Mouse (Mus musculus) ES-E14 (cell line): ENCODE measurements around the gene Adgrf5. TPM values are rescaled to one million over a fixed set of nuclear protein-coding genes. Genes with fewer than 3 reads are reported as not detected.

Experiments used
- DNase-seq: peaks from one replicate; pipeline ENCODE4 v3.0.0-alpha.2; 2013; ENCODE audit warnings: low read depth, low spot score
- H3K27ac ChIP-seq: 2 replicates; pipeline ENCODE4 v1.5.1; 2012; ENCODE audit warnings: low read depth, mild to moderate bottlenecking, low read length, moderate library complexity, mixed read lengths; ENCODE audit not compliant: poor library complexity, insufficient read depth, severe bottlenecking
- H3K36me3 ChIP-seq: 2 replicates; pipeline ENCODE4 v1.6.1; 2012; ENCODE audit warnings: mild to moderate bottlenecking, low read length, moderate library complexity, mixed read lengths; ENCODE audit not compliant: control insufficient read depth, poor library complexity, insufficient read depth, severe bottlenecking
- H3K4me1 ChIP-seq, 2 experiments: fragments of 150-350 bp in 1 of 2; sonication (generic) in 1 of 2; 2 replicates each; pipeline ENCODE4 v1.6.1; 2012; ENCODE audit warnings: low read length in 2 of 2, mild to moderate bottlenecking in 1 of 2, mixed read lengths in 1 of 2; ENCODE audit not compliant: control insufficient read depth in 2 of 2, insufficient read depth in 2 of 2, poor library complexity in 1 of 2
- H3K4me3 ChIP-seq, 2 experiments: fragments of 150-350 bp in 1 of 2; sonication (generic) in 1 of 2; 2 replicates each; pipeline ENCODE4 v1.5.1; 2012; ENCODE audit warnings: low read length in 2 of 2, low read depth in 1 of 2, mild to moderate bottlenecking in 1 of 2, mixed read lengths in 1 of 2; ENCODE audit not compliant: insufficient read depth in 1 of 2, poor library complexity in 1 of 2, severe bottlenecking in 1 of 2
- H3K9ac ChIP-seq: 2 replicates; pipeline ENCODE4 v1.6.1; 2012; ENCODE audit warnings: low read depth, mild to moderate bottlenecking, low read length, mixed read lengths; ENCODE audit not compliant: poor library complexity, insufficient read depth, severe bottlenecking
- H3K9me3 ChIP-seq: fragments of 150-350 bp; sonication (generic); 2 replicates; pipeline ENCODE4 v1.6.1; 2012; ENCODE audit warnings: low read depth, mild to moderate bottlenecking, low read length; ENCODE audit not compliant: control insufficient read depth, insufficient read depth
- CHD2 ChIP-seq: IDR thresholded peaks from 2 replicates; pipeline ENCODE4 v1.6.1; 2014; ENCODE audit warnings: mild to moderate bottlenecking, low read depth, low read length, inconsistent platforms
- HCFC1 ChIP-seq: IDR thresholded peaks from 2 replicates; pipeline ENCODE4 v1.6.1; 2012; ENCODE audit warnings: low read length, inconsistent platforms, borderline replicate concordance; ENCODE audit not compliant: insufficient read depth
- MAFK ChIP-seq: IDR thresholded peaks from 2 replicates; pipeline ENCODE4 v1.6.1; 2014; ENCODE audit warnings: mild to moderate bottlenecking, low read depth, low read length, inconsistent platforms; ENCODE audit not compliant: insufficient read depth
- ZC3H11A ChIP-seq: IDR thresholded peaks from 2 replicates; pipeline ENCODE4 v1.6.1; 2012; ENCODE audit warnings: low read depth, mild to moderate bottlenecking, inconsistent platforms, low read length, borderline replicate concordance
- ZNF384 ChIP-seq: IDR thresholded peaks from 2 replicates; pipeline ENCODE4 v1.6.1; 2012; ENCODE audit warnings: low read depth, low read length, inconsistent platforms
- in situ Hi-C, 2 experiments: fragments of 600-800 bp; cut with MboI; formaldehyde crosslinking; loops; one replicate each; pipeline ENCODE4 v1.15.1; 2025; ENCODE audit warnings: low sequenced_read_pairs in 2 of 2, inconsistent platforms in 1 of 2; ENCODE audit not compliant: unreplicated experiment in 2 of 2
- total RNA-seq: library from RNA; depleted of rRNA; stranded (reverse); fragments of 300-350 nt; gene quantifications from 2 replicates; pipeline ENCODE4 v1.2.3, GENCODE M21; 2012

The Adgrf5 gene
- total RNA-seq, 1 experiment: 5.5 TPM

DNA sequence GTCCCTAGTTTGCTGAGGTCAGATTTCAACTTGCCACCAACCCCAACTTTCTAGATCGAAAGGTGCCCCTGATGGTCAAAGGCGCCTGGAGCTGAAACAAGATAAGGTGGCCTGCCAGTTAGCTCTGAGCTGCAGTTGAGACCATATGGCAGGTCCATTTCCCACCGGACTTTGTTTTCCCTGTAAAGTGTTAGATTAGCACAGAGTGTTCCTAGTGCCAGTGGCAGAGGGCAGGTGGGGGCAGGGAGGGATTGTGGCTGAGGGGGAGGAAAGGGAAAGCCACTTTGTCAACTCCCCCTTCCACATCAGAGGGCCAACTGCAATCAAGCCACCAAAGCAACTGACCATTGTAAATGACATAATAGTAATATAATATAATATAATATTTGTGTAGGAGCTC lies 26.9 kb downstream of the Adgrf5 start:
- H3K9ac ChIP-seq: no peak overlapping the region

DNA sequence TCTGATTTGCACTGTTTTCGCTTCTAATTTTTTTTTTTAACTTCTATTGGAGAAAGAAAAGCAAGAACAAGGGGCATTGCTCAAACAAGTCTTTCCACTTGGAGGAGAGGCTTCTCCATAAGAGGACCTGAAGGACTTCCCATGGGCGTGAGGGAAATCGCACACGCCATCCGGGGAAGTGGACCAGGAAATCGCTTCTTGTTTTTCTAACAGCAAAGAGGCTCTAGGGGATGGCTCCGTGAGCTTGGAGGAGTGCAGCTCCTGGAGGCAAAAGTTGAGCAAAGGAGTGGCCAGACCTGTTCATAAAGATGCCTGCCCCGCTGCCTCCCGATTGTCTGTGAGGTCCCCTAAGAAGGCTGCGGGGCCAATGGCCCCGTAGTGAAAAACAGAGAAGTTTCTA lies 29.0 kb downstream of the Adgrf5 start:
- H3K4me3 ChIP-seq: peak overlapping the region in 1 of 2 experiments; percentile 22; a peak in 1 of 4 replicates
- H3K27ac ChIP-seq: no peak overlapping the region
- TF ChIP-seq ZNF384 (no peak), MAFK (no peak), ZC3H11A (no peak), HCFC1 (no peak), CHD2 (no peak)
- in situ Hi-C loops: no loop called here
- H3K9me3 ChIP-seq: no peaks in the 10 kb centered on the region
- no peaks in the 10 kb centered on the region for H3K36me3 ChIP-seq
- DNase-seq: no peak
- no peak overlapping the region for H3K9ac ChIP-seq
- peaks cover 0 to 4% of the 10 kb centered on the region in 2 experiments; a peak in 2 of 4 replicates for H3K4me1 ChIP-seq

More for the DNA sequence above, 26.9 kb downstream of the Adgrf5 start:
- no peaks in the 10 kb centered on the region for H3K36me3 ChIP-seq
- no peak overlapping the region for H3K4me3 ChIP-seq
- H3K4me1 ChIP-seq: peaks cover 0 to 4% of the 10 kb centered on the region in 2 experiments; a peak in 2 of 4 replicates
- no peaks in the 10 kb centered on the region for H3K9me3 ChIP-seq
- TF ChIP-seq CHD2: no peak
- TF ChIP-seq HCFC1: no peak
- in situ Hi-C loops: no loop called here
- no peak overlapping the region for H3K27ac ChIP-seq
- no peak for DNase-seq

DNA sequence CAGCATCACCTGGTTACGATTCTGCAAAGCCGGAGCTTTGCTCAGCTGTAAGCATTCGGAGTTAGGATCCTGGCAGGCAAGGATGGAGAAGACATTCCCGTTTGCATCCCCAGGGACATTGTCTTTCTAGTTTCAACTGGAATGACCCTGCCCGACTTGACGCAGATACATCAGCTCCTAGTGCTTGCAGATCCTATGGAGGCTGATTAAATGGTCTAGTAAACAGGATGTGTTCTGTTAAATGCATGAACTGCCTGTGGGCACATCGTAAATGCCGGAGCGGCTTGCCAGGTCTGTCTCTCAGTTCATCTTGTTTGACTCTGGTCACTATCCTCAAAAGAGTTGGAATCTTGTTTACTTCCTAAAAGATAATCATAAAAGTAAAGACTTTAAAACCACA lies 31.9 kb downstream of the Adgrf5 start:
- no peak for TF ChIP-seq ZC3H11A
- in situ Hi-C loops: no loop called here

DNA sequence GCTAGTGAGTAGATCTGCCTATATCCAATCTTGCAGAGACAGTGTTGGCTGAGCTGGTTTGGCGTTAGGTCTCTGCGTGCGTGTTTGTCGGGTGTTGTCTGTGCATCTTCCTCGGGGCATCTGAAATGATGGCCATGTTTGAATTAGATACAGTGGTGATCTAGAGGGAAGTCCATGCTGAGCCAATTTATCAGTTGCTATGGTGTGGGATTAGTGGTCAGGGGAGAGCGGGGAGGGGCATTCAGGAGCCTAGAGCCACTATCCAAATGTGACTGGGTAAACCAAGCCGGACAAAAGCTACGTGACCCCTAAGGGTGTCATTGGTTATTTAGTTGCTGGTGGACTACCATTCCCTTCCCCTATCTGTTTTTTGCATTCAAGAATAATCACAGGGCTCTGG lies 33.4 kb downstream of the Adgrf5 start:
- Histone ChIP-seq H3K4me1 (peaks cover 0 to 4% of the 10 kb centered on the region in 2 experiments; a peak in 2 of 4 replicates), H3K27ac (no peak overlapping the region), H3K9ac (no peak overlapping the region), H3K36me3 (no peaks in the 10 kb centered on the region), H3K9me3 (no peaks in the 10 kb centered on the region), H3K4me3 (no peak overlapping the region)
- TF ChIP-seq MAFK (no peak), ZNF384 (no peak), ZC3H11A (no peak), CHD2 (no peak), HCFC1 (no peak)
- in situ Hi-C loops: no loop called here
- DNase-seq: no peak

More for the DNA sequence above, 31.9 kb downstream of the Adgrf5 start:
- Histone ChIP-seq H3K9me3 (no peaks in the 10 kb centered on the region), H3K27ac (no peak overlapping the region), H3K36me3 (no peaks in the 10 kb centered on the region), H3K4me1 (peaks cover 0 to 4% of the 10 kb centered on the region in 2 experiments; a peak in 2 of 4 replicates), H3K4me3 (no peak overlapping the region), H3K9ac (no peak overlapping the region)
- no peak for DNase-seq

DNA sequence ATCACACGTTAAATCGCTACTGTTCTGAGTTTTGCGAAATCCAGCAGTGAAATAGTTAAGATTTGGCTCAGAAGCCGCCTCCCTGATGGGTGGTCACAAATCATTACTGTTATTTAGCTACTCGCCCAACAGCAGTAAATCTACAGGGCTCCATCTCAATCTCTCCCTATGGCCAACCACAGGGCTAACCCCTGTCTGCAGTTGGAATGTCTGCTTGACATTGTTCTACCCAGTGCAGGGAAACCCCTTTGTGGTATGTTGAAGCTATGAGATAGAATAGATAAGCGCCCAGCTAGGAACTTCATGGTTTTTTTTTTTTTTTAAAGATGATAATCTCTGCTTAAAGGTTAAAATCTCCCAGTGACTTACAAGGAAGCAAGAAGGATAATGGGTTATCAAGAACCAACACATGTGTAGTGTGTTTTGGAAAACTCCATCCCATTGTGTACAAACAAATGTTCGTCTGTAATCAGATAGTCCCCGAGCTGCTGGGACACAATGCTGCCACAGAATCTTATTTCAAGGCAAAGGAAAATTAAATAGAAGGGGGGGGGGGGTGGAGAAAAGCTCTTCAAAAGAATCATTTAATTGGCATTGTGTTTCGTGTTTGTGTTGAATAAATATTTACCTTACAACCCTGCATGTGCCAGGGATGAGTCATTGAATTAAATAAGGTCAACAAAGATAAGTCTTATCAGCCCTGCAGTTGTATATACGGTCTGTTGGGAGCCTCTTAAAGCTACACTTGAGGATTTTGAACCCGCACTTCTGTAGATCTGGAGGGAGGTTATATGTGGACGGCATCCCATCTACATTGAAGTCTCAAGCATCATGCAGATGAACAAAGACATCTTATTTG lies 35.4 kb downstream of the Adgrf5 start:
- no peaks in the 10 kb centered on the region for H3K4me1 ChIP-seq
- in situ Hi-C loops: no loop called here
- H3K4me3 ChIP-seq: no peak overlapping the region
- H3K9me3 ChIP-seq: no peaks in the 10 kb centered on the region
- no peaks in the 10 kb centered on the region for H3K36me3 ChIP-seq
- no peak overlapping the region for H3K27ac ChIP-seq
- no peak for DNase-seq
- TF ChIP-seq ZNF384 (no peak), MAFK (no peak), CHD2 (no peak), HCFC1 (no peak), ZC3H11A (no peak)
- H3K9ac ChIP-seq: no peak overlapping the region
